Mouse (Mus musculus) liver, embryonic 11.5 days (tissue): ENCODE data around the gene Ubash3a. TPM values are rescaled to one million over a fixed set of nuclear protein-coding genes. Genes with fewer than 3 reads are reported as not detected.

Experiments used
- ATAC-seq: fragments of 200-750 bp; cut with Nextera tagmentation; replicated peaks from 2 replicates; pipeline ENCODE4 v1.8.0; 2017; ENCODE audit warnings: moderate number of reproducible peaks, mild to moderate bottlenecking, moderate TSS enrichment, moderate library complexity; ENCODE audit not compliant: low FRiP score
- DNase-seq: peaks from one replicate; pipeline ENCODE4 v3.0.0-alpha.2; 2017; ENCODE audit warnings: low spot score
- H3K27ac ChIP-seq: fragments of 300-500 bp; sonication (generic); 2 replicates; pipeline ENCODE4 v1.5.1; 2014; ENCODE audit warnings: mild to moderate bottlenecking, low read depth, low read length, control low read depth
- H3K27me3 ChIP-seq: fragments of 300-500 bp; sonication (generic); replicated peaks from 2 replicates; pipeline ENCODE4 v1.6.1; 2014; ENCODE audit warnings: low read length, mixed read lengths; ENCODE audit not compliant: control insufficient read depth, insufficient read depth
- H3K36me3 ChIP-seq: fragments of 300-500 bp; sonication (generic); 2 replicates; pipeline ENCODE4 v1.6.1; 2014; ENCODE audit warnings: mild to moderate bottlenecking, low read length, moderate library complexity, mixed read lengths; ENCODE audit not compliant: control insufficient read depth, insufficient read depth
- H3K4me1 ChIP-seq: fragments of 300-500 bp; sonication (generic); replicated peaks from 2 replicates; pipeline ENCODE4 v1.6.1; 2014; ENCODE audit warnings: low read length, mixed read lengths; ENCODE audit not compliant: control insufficient read depth, insufficient read depth
- H3K4me2 ChIP-seq: fragments of 300-500 bp; sonication (generic); 2 replicates; pipeline ENCODE4 v1.6.1; 2014; ENCODE audit warnings: mild to moderate bottlenecking, control low read depth, moderate library complexity
- H3K4me3 ChIP-seq: fragments of 300-500 bp; sonication (generic); 2 replicates; pipeline ENCODE4 v1.5.1; 2014; ENCODE audit warnings: low read depth, low read length, control low read depth
- H3K9ac ChIP-seq: fragments of 300-500 bp; sonication (generic); 2 replicates; pipeline ENCODE4 v1.6.1; 2014; ENCODE audit warnings: low read depth, low read length, control low read depth
- H3K9me3 ChIP-seq: fragments of 300-500 bp; sonication (generic); 2 replicates; pipeline ENCODE4 v1.6.1; 2016; ENCODE audit warnings: low read length, inconsistent platforms, mixed read lengths; ENCODE audit not compliant: control insufficient read depth
- WGBS: fragments of 180-500 bp; shearing (Covaris S2); extraction: QIAGEN DNeasy Blood & Tissue Kit; methylation state at CpG from one replicate; pipeline ENCODE4 v1.1.7; 2014; 5-methylcytosine and 5-hydroxymethylcytosine counted together
- polyA plus RNA-seq: library from polyadenylated mRNA; unstranded; fragments of >200 nt; fragmentation: Nextera tagmentation; extraction: Ambion mirVana; gene quantifications from 2 replicates; pipeline ENCODE4 v1.2.1, GENCODE M21; 2014

The Ubash3a gene
- polyA plus RNA-seq, 1 experiment from 2014 or later: 37.9 TPM

DNA sequence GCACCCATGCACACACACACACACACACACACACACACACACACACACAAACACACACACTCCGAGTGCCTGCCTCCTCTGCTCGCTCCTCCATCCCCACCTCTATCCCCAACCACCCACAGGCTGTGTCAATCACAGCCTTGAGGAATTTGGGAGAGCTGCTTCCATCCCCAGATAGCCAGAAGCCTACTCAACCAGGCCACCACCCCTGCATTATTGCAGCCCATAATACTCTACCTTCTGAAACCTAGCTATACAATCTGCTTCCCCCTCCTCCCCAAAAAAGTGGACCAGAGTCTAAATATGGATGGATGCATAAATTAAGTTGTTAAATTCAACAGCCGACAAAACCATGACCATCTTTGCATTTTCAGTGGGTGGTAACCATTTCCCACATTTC is 18.7 kb downstream of the Ubash3a start:
- H3K9ac ChIP-seq: no peak overlapping the region
- H3K36me3 ChIP-seq: peaks cover 3% of the 10 kb centered on the region; the same call in 1 of the 2 replicates
- no peaks in the 10 kb centered on the region for H3K9me3 ChIP-seq
- H3K27ac ChIP-seq: no peak overlapping the region
- DNase-seq (no peak), ATAC-seq (no peak)
- H3K4me1 ChIP-seq: peaks cover 22% of the 10 kb centered on the region
- H3K4me3 ChIP-seq: no peak overlapping the region
- H3K27me3 ChIP-seq: no peaks in the 10 kb centered on the region
- 69% methylated on average over 3 of the region's 3 CpGs for WGBS
- no peak overlapping the region for H3K4me2 ChIP-seq

DNA sequence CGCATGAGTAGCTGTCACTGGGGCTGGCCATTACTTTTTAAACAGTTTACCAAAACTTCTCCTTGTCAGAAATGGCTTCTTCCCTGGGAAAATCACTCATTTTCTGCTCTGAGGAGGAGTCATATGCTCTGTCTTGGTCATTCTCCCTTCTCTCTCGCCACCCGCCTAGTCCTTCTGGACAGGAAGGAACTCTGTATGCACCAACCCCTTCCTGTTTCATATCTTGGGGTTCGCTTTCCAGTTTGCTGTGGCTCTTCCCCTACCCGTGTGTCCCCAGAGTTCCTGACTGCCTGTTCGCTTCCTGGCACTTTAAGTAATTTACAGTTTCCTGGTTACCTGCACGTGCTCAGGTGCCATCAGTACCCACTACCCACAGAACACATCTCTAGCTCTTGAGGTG is 19.3 kb downstream of the Ubash3a start:
- no peak overlapping the region for H3K27ac ChIP-seq
- peaks cover 19% of the 10 kb centered on the region for H3K4me1 ChIP-seq
- ATAC-seq: no peak
- no peak overlapping the region for H3K4me3 ChIP-seq
- no peaks in the 10 kb centered on the region for H3K9me3 ChIP-seq
- WGBS: 70% methylated on average over 7 of the region's 7 CpGs
- H3K36me3 ChIP-seq: peaks cover 8% of the 10 kb centered on the region
- DNase-seq: no peak
- H3K9ac ChIP-seq: no peak overlapping the region
- no peak overlapping the region for H3K4me2 ChIP-seq
- no peaks in the 10 kb centered on the region for H3K27me3 ChIP-seq

DNA sequence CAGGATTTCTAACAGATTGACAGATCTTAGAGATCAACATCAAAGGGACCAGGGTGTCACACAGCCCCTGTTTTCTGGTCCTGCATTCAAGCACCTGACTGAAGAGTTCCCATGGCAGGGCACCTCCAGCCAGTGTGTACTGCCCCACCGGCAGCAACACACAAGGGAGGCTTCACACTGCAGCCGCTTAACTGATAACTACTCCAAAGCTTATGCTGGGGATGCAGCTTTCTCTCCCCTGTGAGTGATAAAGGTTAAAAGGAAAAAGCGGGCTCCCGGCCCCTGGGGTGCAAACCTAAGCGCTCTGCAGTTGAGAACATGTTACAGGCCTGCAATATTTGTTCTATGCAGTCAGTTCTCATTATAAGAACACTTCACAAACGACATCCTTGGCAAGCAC is 24.1 kb downstream of the Ubash3a start:
- peaks cover 11% of the 10 kb centered on the region for H3K36me3 ChIP-seq
- no peak for ATAC-seq
- H3K27ac ChIP-seq: no peak overlapping the region
- no peaks in the 10 kb centered on the region for H3K9me3 ChIP-seq
- H3K4me1 ChIP-seq: no peaks in the 10 kb centered on the region
- no peaks in the 10 kb centered on the region for H3K27me3 ChIP-seq
- DNase-seq: no peak
- WGBS: 60% methylated on average over 6 of the region's 6 CpGs
- no peak overlapping the region for H3K4me2 ChIP-seq
- no peak overlapping the region for H3K9ac ChIP-seq
- no peak overlapping the region for H3K4me3 ChIP-seq

DNA sequence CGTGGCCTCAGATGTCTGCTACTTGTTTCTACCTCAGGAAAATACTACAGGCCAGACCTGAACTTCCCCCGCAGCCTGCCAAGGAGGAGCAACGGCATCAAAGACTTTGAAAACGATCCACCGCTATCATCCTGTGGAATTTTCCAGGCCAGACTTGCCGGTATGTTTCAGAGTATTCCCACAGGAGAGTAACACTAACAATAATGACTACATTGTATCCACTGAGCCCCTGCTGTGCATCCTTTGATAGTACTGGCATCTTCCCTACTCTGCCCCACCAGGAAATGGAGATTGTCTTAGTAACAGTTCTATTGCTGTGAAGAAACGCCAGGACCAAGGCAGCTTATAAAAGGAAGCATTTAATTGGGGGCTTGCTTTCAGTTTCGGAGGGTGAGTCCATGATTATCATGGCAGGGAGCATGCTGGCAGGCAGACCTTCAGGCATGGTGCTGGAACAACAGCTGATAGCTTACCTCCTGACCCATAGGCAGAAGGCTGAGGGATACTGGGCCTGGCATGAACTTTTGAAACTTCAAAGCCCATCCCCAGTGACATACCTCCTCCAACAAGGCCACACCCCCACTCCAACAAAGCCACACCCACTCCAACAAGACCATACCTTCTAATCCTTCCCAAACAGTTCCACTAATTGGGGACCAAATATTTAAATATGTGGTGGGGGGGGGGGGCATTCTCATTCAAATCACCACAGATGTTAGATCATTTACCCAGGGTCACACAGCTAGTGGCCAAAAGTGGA is 24.8 kb downstream of the Ubash3a start:
- WGBS: 71% methylated on average over 8 of the region's 8 CpGs
- H3K9me3 ChIP-seq: no peaks in the 10 kb centered on the region
- no peak overlapping the region for H3K9ac ChIP-seq
- H3K27me3 ChIP-seq: no peaks in the 10 kb centered on the region
- ATAC-seq (no peak), DNase-seq (no peak)
- H3K4me1 ChIP-seq: no peaks in the 10 kb centered on the region
- peaks cover 12% of the 10 kb centered on the region for H3K36me3 ChIP-seq
- no peak overlapping the region for H3K4me3 ChIP-seq
- no peak overlapping the region for H3K4me2 ChIP-seq
- H3K27ac ChIP-seq: no peak overlapping the region

DNA sequence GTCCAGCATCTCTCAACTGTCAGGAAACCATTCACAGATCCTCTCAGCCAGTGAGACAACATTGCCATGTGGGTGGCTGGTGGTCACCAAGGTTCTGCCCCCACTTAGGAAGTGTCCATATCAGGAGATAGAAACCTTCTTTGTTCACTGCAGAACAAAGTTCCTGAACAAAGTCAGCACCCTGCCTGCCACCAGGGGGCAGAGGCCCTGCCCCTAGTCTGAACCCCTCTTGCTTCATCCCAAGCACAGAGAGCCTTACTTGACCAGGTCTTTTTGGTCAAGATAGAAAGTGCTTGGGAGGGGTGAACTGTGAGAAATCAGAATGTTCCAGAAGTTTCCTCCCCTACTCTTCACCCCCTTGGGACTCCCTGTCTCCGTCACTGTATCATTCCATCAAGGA is 28.2 kb downstream of the Ubash3a start:
- H3K9ac ChIP-seq: no peak overlapping the region
- no peaks in the 10 kb centered on the region for H3K4me1 ChIP-seq
- DNase-seq (no peak), ATAC-seq (no peak)
- H3K4me2 ChIP-seq: no peak overlapping the region
- no peak overlapping the region for H3K4me3 ChIP-seq
- 83% methylated on average over 1 of the region's 1 CpGs for whole genome bisulfite sequencing
- H3K27ac ChIP-seq: no peak overlapping the region
- H3K9me3 ChIP-seq: no peaks in the 10 kb centered on the region
- peaks cover 14% of the 10 kb centered on the region for H3K36me3 ChIP-seq
- H3K27me3 ChIP-seq: no peaks in the 10 kb centered on the region

DNA sequence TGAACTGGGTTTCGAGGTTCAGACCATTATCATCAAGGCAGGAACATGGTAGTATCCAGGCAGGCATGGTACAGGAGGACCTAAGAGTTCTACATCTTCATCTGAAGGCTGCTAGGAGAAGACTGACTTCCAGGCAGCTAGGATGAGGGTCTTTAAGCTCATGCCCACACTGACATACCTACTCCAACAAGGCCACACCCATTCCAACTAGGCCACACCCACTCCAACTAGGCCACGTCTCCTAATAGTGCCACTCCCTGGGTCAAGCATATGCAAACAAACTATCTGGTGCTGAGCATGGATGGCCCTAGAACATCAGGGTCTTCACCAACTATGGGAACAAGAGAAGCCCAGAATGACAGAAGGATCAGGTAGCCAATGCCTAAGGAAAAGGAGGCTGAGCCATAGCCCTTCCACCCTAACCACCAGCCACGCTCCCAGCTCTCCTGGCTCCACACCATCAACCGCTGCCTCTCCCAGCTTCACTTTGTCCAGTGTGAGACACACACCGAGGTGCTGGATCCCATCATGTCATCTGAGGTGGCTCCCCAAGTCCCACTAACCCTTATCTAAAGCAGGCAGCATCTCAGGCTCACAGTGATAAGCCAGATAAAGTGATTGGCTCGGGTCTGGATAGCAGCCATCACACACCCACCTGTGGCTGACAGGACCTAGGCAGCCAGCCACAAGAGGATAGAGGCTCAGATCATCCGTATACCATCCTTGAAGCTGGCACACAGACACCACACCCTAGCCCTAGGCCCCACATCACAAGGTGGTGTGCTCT is 30.8 kb downstream of the Ubash3a start:
- no peaks in the 10 kb centered on the region for H3K27me3 ChIP-seq
- H3K27ac ChIP-seq: no peak overlapping the region
- WGBS: 66% methylated on average over 7 of the region's 7 CpGs
- DNase-seq (no peak), ATAC-seq (peak; percentile 49; the same call in 1 of the 2 replicates)
- H3K36me3 ChIP-seq: peaks cover 7% of the 10 kb centered on the region; the same call in 1 of the 2 replicates
- H3K4me1 ChIP-seq: no peaks in the 10 kb centered on the region
- H3K9me3 ChIP-seq: no peaks in the 10 kb centered on the region
- no peak overlapping the region for H3K9ac ChIP-seq
- H3K4me3 ChIP-seq: no peak overlapping the region
- no peak overlapping the region for H3K4me2 ChIP-seq

DNA sequence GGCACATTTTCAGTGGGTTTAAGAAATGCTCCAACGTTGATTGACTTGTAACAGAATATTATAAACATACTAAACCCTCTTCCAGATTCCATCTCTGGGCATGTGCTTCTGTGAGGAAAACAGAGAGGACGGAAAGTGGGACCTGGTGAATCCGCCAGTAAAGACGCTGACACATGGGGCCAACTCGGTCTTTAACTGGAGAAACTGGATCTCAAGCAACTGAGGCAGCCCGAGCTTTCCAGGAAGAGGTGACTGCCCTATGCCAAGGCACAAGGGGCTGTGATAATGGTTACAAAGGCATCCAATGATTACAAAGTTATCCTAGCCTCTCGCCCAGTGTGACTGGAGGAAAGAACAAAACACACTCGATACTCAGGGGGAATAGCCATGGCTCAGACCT is 33.5 kb downstream of the Ubash3a start:
- no peak overlapping the region for H3K27ac ChIP-seq
- no peaks in the 10 kb centered on the region for H3K4me1 ChIP-seq
- H3K9me3 ChIP-seq: no peaks in the 10 kb centered on the region
- H3K9ac ChIP-seq: no peak overlapping the region
- H3K4me3 ChIP-seq: no peak overlapping the region
- no peak overlapping the region for H3K4me2 ChIP-seq
- H3K36me3 ChIP-seq: peaks cover 7% of the 10 kb centered on the region; the same call in 1 of the 2 replicates
- DNase-seq (no peak), ATAC-seq (no peak)
- no peaks in the 10 kb centered on the region for H3K27me3 ChIP-seq
- 83% methylated on average over 8 of the region's 8 CpGs for WGBS

DNA sequence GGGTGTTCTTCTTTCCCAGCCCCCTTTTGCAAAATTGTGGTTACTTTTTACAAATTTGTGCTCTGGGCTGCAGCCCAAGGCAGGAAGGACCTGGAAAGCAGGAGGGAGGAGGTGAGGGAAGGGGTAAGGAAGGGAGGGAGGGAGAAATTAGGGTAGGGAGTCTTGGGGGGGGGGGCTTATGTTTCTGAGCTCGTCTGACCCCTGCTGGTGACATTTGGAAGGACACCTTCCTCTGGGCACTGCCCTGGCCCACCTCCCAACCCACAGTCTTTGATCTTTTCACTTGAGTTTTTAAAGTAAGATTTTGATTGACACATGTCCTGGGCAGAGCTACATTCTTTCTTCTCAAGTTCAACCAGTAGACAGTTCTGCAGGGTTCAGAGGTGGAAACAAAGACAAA is 35.1 kb downstream of the Ubash3a start:
- WGBS: 18% methylated on average over 1 of the region's 1 CpGs
- ATAC-seq: no peak
- H3K36me3 ChIP-seq: peaks cover 3% of the 10 kb centered on the region; the same call in 1 of the 2 replicates
- no peak overlapping the region for H3K9ac ChIP-seq
- peaks cover 3% of the 10 kb centered on the region; the same call in 1 of the 2 replicates for H3K4me1 ChIP-seq
- no peaks in the 10 kb centered on the region for H3K27me3 ChIP-seq
- no peak for DNase-seq
- H3K4me3 ChIP-seq: no peak overlapping the region
- H3K4me2 ChIP-seq: no peak overlapping the region
- H3K9me3 ChIP-seq: no peaks in the 10 kb centered on the region
- no peak overlapping the region for H3K27ac ChIP-seq
